Mouse (Mus musculus): ENCODE measurements at regions not wholly inside any gene's neighbourhood (a gene's known extent, or its start where the extent isn't known, plus 50 kb on each side); places are given as distances from the start of the nearest gene placed in this dataset.
"Not testable (repeated sequence)": the region's sequence is repeated elsewhere in the genome, so short reads cannot be mapped to it uniquely, and the experiment has no call there.

DNA sequence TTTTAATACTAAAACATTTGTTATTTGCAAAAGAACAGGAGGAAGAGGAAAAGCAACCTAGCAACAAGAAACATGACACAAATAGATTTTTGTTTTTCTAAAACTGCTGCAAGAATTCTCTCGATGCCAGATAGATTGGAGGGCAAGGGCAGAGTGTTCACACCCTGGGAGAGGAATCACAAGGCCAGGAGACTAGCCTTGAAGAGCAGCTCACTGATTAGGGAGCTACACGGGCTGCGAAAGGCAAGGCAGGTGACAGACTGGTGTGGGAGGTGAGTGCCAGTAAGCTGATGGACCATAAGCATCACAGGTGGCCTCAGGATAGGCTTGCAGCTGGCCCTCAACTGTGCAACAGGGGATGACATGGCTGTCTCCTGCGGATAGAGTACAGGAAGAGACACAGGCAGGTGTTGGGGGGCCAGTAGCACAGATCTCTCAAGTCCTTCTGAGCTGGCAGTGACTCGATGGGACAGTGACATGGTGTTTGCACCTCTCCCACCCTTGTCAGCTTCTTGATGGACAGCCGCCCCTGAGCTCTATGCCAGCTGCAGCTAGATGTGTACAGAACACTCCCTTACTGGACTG lies 102.0 kb upstream of the Abca1 start:
- DNase-seq: no peak

DNA sequence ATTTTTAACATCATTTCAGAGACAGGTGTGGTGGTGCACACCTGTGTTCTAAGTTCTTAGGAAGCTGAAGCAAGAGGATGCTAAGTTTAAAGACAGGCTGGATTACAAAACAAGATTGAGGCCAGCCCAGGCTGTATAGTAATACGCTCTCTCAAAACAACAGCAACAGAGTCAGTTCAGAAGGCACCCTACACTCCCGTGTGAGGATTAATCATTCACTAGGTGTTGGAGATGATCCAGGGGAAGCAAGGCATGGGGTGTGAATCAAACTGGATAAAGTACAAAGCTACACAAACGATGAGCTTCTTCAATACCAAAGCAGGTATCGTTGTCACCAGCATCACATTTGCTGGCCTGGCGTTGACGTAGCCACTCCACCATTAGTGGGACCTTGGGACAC lies 99.3 kb upstream of the Abca1 start:
- no peak for DNase-seq

DNA sequence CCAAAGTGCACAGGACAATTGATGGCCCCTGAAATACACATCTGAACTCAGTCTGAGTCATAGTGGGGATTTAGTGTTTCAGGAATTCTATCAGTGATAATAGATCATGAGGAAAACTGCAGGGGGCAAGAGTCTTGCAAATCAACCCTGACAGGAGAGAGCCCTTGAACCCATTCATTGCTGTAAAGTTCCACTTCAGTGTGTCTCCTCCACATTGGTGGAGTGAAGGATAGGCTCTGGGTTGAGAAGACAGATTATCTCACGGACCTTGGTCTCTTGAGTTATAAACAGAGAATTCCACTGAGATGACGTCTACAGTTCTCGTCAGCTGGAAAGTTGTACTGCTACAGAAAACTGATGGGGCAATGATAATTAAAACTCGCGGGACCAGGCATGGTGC lies 97.3 kb upstream of the Abca1 start:
- no peak for DNase-seq

DNA sequence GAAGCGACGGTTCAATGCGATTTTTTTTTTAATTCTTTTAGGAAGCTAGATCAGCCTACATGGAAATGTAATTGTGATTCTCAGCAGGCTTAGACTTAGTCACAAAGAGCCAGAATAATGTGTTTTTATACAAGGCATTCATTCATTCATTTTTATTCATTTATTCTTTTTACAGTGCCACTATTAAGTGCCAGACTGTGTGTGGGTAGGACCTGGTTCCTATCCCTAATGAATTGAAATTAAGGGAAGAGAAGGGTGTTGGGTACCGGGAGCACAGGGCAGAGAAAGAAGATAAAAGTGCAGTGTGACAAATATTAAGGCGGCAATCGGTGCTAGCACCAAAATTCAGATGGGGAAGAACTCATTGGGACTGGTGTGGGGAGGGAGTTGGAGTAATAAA lies 94.8 kb upstream of the Abca1 start:
- DNase-seq: no peak

DNA sequence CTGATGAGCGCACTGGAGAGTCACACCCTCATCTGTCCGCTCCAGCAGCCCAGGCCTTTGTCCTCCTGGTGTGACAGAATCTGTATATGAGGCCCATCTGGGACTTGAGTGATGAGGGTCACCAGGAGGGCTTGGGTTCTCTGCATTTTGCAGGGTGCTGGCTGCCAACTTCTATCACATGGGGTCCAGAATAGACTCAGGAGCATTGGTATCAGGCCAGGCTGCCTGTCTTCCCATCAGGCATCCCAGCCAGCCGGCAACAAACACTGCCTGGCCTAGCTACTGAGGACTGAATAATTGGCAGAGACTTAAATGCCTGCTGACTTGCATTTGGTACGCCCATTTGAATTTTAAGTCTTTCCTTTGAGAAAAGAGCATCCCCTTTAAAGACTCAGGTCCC lies 94.0 kb upstream of the Abca1 start:
- DNase-seq: no peak

DNA sequence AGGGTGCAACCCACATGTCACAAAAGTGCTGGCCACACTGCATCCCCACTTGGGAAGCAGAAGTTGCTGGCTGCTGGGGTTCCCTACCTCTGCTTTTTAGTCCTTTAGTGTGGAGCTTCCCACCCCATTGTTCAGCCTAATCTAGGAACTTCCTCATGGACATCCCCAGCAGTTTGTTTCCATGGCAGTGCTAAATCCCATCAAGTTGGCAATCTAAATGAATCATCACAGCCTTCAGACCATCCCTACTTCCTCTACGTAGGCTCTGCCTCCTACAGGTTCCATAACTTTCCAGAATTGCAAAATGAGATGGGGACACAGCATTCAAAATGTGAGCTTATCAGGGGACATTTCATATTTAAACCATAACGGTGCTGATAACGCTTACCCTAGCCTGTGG lies 90.6 kb upstream of the Abca1 start:
- no peak for DNase-seq

DNA sequence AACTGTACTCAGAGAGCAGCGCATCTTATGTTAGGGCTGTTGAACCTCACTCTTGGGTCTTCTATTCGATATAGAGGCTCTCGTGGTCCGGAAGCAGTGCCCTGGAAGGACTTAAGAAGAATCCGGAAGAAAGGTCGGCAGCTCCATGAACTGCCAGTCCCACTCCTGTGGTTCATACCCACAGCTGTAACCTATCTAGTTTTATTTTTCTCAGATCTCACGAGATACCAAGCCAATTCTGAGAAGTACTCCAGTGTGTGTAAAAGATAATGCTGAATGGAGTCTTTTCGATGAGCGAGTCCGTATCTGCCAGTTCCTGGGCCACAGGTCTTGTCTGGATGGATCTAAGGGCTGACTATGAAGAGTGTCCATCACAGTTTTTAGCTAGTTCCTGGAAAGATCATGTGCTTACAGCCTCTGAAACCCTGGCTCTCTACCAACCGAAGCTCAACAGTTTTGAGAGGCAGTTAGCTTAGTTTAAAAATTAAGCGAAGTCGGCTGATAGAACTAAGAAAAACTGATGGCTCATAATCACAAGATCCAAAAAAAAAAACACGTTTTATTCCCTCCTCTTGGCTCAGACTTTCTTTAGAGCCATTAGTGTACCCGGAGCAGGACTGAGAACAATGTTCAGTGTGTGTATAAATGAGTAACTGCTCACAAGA lies 86.5 kb upstream of the Abca1 start:
- DNase-seq: no peak

DNA sequence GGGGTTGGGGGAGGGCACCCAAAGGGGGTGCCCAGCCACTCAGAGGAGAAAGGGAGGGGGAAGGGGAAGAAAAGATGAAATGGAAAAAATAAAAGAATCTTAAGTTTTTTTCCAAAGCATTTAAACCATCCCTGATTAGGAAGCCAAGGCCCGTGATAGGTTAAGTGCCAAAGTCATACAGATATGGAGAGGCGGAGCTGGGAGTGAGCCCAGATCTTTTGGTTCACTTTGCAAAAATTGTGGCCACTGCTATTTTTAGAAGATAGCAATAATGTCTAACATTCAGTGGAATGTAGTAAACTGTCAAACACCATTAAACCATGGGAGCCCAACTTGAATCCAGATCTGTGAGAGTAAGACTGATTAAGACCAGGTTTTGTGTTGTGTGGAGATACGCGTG lies 85.9 kb upstream of the Abca1 start:
- no peak for DNase-seq

DNA sequence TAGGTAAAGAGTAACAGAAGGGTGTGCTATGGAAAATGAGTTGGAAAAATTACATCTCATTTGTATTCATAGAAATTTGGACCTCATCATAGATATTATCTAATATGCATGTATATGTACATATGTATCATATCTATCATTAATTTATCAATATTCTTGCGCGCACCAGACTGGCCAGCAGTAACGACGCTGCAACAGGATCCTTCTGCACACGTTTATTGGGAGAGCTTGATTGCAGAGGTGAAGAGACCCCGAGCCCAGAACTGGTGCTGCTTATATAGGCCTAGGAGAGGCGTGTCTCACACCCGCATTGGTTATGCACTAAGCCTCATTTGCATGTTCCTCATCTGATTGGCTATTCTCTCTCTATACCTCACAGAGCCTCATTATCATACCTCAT lies 83.8 kb upstream of the Abca1 start:
- not testable (repeated sequence) for DNase-seq

DNA sequence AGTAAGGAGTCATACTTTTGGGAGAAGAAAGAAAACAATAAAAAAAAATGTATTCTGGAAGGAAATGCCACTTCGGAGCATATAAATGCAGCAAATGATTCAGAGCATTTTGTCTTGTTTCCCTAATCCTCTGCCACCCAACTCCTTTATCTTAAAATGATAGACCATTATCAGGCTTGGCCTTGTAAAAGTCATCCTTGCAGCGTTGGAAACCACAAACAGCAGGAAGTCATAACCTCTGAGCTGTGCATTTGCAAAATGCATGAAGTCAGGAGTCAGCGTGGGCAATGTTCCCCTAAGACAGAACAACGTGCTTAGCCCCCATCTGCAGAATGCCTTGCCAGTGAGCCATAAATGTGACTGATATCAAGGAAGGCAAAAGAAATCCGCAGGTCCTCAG lies 80.2 kb upstream of the Abca1 start:
- no peak for DNase-seq

DNA sequence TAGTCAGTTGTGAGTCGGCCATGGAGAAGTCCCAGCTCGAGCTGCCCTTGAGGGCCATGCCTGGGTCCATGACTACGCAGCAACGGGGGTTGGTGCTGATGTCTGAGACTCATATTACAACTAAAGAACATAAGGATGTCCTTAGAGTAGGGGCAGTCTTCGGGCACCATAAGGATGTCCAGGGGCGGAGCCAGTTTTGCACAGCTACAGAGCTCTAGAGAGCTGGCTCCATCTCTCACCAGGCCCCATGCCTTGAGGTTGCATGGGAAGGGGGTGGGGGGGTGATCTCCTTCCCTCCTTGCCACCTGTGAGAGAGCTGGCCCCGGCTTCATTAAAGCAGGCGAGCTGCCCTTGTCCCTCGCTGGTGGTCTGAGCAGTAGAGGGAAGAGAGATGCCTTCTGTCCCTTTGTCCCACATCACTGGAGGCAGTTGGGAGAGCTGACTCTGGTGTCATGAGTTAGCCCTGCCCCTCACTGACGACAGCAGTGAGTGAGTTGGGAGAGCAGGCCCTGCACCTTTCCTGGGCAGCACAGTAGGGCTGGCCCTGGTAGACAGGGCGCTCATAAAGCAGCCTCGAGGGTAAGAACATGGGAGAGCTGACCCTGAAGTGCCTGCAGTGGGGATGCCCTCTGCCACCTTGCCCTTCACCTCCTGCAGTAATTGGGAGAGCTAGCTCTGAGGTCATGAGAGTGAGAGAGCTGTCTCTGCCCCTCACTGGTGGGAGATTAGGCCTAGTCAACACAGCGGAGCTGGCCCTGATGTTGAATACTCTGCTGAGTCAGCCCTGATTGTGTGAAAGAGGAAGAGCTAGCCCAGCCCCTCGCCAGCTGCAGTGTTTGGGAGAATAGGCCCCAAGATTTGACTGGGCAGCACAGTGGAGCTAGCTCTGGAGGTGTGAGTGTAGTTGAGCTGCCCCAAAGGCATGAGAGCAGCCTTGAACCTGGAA lies 78.9 kb upstream of the Abca1 start:
- DNase-seq: peak in 1 of 2 experiments; percentile 15

DNA sequence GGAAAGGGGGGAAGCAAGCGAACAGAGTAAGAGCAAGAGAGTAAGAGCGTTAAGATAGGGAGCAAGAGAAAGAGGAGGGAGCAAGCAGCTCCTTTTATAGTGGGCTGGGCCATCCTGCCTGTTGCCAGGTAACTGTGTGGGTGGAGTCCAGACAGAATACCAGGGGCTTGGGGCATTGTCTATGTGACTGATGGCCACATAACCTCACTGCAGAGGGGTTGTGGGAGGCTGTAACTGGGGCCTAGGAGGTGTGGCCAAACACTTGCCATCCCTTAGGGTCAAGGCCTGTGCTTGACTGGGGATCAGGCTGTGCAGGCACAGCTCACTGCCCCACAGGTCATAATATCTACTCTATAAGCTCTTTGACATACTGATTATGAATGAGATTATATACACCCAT lies 76.2 kb upstream of the Abca1 start:
- no peak for DNase-seq

DNA sequence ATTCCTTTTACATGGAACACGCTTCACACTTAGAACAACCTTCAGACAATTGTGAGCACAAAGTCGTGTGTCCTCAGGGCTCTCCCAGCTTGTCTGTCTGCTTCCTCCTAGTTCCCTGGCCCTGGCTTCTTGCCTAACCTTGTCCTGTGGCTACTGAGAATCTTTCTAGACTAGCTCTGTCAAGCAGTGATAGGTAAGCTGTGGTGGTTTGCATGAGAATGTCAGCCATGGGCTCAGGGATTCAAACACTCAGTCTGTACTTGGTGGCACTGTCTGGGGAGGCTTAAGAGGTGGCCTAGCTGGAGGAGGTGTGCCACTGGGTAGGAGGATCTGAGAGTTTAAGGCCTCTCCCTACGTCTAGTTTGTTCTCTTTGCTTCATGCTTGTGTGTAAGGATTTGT lies 72.7 kb upstream of the Abca1 start:
- DNase-seq: no peak

DNA sequence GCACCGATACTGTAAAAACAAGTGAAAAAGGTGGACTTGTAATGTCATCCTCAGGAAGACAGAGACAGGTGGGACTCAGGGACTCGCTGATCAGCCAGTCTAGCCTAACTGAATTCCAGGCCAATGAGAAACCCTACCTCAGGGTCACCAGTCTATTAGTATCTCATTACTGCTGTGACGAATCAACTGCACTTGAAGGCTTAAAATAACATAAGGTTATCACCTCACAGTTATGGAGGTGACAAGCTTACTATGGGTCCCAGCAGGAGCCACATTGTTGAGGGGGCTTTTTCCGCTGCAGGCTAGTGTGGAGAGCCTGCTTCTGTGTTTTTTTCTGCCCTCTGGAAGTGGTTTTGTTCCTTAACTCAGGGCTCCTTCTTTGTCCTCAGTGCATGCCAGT lies 72.2 kb upstream of the Abca1 start:
- DNase-seq: no peak

DNA sequence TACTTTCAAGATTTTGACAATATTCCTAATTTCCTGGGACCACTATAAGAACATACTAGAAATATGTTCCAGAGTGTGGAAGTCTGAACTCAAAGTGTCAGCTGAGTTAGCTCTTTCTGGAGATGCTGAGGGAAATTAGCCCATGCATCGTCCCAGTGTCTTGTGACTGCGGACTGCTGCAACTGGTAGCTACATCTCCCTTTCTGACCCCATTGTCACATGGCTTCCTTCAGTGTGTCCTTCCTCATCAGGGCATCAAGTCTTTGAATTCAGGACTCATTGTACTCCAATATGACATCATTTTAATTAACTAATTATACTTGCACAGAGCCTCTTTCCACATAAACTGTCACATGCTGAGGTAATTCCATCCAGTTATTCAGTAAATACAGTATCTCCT lies 71.4 kb upstream of the Abca1 start:
- no peak for DNase-seq

DNA sequence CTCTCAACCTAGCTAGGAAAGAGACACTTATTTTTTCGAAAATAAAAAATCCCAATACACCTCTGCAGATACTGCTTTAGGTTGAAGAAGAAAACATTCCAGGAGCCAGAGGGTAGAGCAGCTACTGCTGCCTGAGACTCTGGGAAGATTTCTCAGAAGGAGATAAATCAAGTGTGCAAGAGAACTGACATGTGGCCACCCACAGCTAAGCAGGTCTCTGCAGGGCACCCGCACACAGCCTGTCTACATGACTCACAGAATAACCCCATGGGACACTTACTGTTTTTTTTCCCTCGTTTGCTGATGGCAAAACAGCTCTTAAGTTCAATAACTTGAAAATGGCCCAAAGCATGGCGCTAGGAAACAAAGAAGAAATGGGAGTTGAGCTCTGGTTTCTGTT lies 68.7 kb upstream of the Abca1 start:
- peak in 1 of 2 experiments; percentile 23 for DNase-seq

DNA sequence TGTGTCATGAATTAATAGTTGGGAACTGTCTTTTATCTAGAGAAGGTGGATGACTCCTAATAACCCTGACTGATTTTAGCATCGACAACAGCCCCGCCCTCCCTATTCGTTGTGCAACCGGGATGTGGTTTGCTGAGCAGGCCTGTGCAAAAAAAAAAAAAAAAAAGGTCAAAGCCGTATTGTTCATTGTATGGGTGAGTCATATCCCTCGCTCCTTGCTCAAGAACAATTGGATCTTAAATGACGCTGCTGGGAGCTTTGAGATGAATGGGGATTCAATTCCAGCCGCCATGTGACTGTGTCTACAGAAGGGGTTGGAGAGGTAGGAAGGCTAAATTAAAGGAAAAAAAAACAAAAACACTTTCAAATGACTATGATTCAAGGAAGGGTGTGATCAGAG lies 68.1 kb upstream of the Abca1 start:
- DNase-seq: peak; percentile 37 to 49

DNA sequence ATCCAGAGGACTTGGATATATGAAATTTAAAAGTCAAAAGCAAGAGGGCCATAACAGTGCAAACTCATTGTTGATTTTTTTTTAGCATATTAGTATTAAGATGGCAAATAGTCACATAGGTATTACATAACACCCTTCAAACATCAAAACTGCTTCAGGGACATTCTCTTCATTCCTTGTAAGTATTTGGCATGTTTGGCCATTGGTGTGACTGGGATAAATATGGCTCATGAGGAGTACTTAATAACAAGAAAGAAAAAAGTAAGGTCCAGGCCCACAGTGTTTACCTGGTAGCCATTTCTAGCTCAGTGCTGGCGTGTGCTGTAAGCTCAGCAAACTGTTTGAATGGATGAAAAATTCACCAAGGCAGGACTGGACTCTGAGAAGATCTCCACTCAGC lies 67.4 kb upstream of the Abca1 start:
- DNase-seq: no peak

DNA sequence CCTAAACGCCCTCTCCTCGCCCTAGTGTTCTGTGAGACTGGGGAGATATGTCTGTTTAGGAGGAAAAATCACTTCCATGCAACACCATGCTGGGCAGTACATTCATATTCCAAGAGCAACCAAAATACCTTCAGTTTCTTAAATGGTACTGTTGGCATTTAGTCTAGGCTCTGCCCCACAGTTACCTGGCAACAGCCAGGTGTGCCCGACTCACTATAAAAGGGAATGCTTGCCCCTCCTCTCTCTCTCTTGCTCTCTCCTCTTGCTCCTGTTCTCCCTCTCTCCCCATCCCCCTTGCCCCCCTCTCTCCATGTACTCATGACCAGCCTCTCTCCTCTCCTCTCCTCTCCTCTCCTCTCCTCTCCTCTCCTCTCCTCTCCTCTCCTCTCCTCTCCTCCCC lies 66.7 kb upstream of the Abca1 start:
- DNase-seq: no peak

DNA sequence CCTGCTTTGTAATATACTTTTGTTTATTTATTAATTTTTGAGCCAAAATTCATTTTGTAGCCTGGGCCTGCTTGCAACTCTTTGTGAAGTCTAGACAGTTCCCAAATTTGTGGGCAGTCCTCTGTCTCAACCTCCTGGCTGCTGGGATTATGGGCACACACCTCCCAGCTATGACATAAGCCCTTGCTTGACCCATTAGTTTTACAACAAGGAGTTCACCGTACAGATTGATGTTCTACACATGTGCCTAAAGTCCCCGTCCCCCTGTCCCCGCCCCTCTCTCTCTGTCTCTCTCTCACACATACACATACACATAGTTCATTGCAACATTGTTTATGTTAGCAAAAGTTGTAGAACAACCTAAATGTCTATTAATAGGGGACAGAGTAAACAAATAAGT lies 63.7 kb upstream of the Abca1 start:
- DNase-seq: no peak

DNA sequence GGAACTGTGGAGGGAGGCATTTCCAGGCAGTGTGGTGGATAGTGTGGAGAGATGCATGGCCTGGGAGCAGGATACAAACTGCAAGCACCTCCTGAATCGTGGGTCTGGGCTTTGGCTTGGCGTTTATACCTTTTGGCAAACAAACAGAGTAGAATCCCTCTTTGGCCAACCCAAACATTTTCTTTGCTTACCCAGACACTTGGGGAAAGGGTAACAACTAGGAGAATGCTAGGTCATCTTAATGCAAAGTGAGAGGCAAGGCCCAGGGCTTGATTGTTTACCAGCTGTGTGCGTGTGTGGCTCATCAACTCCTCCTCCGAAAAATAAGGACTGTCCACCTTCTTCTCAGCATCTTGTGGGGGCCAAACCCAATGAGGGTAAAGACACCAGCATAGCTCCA lies 61.1 kb upstream of the Abca1 start:
- no peak for DNase-seq

DNA sequence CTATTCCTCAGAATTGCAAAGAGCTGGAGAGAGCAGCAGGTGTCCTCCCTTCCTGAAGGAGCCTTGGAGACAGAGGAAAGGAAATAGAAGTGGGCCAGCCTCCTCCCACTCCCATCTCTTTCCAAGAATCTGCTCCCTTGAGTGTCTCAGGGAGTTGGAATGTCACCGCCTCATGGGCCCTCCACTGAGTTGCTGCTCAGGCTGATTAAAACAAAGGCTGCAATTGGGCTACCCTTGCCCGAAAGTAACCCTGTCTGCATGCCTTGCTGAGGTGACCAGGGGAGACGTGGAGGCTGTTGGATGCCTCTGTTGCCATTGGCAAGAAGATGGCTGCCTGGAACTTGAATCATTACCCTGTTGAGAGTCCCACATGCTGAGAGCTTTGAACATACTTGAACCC lies 59.7 kb upstream of the Abca1 start:
- DNase-seq: no peak

DNA sequence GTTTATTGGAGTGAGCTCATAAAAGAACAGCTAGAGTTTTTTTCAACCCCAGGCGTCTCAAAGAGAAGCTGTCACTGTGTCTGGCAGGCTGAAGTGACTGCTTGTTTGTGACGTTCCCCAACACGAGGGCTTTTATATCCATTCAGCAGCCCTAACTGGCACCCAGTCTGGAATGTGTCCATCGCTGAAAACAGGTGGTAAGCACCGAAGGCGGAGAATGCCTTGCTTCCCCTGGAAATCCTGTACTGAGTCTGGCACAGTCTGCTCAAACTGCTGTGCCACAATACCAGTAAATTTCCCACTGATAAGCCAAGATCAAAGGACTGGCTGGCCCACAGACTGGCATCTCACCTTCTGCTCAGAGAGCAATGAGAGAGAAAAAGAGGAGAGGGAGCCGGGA lies 59.1 kb upstream of the Abca1 start:
- no peak for DNase-seq

DNA sequence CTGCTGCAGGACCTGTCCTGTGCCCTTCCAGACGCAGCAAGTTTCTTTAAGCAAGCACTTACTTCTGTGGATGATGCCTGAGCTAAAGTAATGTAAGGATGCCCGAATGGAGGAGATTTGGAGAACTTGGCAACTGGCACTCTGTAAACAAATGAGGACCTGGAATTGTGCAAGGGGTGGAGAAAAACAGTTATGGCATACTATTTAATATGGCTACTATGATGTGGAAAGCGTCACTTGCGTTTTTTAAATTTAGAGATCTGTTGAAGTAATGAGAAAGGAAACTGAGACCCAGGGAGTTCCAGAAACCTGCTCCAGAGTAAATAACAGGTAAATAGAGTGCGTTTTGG lies 58.6 kb upstream of the Abca1 start:
- no peak for DNase-seq

Data from B cell, adult 2 months (primary cell).